Mouse (Mus musculus): Measurements from ENCODE around the gene Nrf1.

Gene Nrf1

DNA sequence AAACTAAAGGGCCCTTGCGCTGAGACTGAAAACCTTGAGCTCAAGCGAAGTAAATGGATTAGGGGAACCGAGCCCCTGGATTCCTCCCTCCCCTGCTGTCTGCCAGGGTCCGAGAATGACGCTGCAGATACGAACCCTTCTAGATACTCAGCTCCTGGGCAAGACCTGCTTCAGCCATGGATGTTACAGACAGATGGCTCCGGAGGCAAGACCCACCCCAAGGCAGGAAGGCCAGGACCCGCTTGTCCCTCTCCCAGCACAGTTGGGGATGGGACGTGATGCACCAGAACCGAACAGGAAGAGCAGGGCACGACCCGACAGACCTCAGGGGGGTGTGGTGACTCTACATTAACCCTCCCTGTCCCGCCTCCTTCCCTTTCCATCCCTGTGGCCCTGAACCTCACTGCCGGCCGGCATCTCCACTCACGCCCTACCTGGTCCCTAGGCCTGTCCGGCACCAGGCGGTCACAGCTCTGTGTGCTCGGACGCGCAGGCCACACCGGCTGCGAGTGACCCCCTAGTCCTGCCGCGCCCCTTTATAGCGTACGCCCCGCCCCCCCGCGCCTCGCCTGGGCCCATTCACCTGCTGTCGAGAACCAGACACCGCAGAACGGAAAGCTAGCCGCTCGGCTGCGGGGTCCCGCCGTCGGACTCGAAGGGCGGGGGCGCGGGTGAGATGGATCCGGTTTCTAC, 127.6 kb downstream of the Nrf1 start:
- DNase-seq (ENCODE audit: low spot score in 2 of 2), result no peak

DNA sequence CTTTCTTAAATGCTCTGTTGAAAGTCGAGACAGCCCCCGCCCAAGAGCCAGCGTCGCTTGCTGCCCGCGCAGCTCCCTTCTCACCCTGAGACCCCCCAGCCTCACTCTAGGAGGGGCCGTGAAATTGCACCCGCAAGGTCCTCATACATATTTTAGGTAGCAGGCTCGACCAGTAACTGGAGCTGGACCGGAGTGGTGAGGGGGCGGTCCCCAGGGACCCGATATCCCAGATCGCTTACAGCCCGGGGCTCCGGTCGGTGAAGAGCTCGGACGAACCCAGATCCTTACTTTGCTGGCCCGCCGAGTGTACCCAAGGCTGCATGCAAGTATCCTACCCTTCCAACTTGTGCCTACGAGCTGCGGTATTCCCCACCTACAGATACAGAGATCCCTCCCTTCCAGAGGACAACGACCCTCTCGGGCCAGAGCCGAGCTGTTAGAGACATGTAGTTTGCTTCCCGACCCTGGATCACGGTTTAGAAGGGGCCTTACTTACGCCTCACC, 128.2 kb downstream of the Nrf1 start:
- no peak for DNase-seq (ENCODE audit: low spot score in 2 of 2)

DNA sequence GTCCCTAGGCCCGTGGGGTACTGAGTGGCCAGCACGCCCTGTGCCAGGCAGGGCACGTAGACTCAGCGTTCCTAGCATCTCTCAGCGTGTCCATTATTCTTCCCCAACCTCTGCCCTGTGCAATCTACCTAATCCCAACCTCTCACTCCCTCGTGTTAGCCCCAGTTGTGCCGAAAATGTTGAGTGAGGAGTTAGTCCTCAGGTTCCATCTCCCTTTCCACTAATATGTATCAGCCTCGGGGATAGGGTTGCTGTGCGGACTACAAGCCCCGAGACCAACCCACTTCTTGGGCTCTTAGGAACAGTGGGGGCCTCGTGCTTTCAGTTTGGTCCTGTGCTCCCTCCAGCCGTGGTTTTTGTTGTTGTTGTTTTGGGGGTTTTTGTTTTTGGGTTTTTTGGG, 128.7 kb downstream of the Nrf1 start:
- no peak for DNase-seq (ENCODE audit: low spot score in 2 of 2)

DNA sequence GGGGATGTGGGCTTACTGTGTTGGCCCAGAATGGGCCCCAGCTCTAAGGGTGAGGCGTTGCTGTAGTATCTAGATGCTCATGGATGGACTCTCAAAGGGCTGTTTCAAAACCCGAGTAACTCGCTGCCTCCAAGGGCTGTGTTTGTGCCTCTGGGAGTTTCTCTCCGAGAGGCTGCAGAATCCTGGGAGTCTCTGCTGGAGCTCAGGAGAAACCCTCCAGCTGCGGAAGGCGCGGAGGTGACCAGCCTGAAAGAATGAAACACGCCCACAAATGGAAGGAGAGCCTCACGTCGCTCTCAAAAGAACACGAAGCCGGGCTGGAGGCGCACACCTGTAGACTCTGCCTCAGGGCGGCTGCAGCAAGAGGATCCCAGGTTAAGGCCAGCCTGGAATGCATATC, 129.5 kb downstream of the Nrf1 start:
- no peak for DNase-seq (ENCODE audit: low spot score in 2 of 2)

DNA sequence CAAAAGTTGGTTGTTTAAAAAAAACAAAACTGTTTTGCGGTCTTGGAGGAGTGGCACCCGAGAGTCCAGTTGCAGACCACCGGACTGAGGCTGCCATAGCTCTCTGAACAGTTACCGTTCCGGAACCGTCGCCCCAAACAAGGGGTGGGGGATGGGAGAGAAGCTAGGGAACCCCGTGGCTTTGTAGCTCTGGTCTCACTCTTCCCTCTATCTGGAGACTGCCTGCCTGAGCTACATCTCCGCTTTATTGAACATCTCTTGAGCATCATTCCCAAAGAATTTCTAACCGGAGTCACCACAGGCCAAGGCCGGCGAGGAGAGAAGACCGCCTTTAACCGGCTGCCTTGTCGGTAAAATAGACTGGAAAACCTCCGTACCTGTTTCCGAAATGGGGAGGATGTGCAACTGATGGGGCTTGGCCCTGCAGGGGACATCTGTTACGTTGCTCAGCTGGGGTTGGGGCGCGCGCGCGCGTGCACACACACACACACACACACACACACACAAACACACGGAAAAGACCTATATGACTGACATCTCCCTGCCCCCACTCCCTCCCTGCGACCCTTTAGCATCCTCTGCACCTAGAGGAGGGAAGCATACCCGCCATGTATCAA, 130.3 kb downstream of the Nrf1 start:
- no peak for DNase-seq (ENCODE audit: low spot score in 2 of 2)

DNA sequence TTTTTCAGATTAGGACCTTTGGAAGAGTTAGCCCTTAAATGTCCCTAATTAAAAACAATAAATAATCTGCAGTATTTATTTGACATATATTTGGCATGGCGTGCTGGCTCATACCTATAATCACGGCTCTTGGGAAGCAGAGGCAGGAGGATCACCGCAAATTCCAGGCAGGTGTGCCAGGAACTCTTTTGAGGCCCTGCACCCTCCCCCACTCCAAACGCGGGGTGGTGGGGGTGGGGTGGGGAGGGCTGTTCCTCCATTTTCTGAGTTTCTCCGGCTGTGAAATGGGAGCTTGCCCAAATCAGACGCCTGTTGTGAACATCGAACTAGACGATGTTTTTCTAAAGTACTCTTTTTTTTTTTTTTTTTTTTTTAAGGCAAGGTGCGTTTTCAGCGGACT, 131.3 kb downstream of the Nrf1 start:
- DNase-seq (ENCODE audit: low spot score in 2 of 2), result no peak

DNA sequence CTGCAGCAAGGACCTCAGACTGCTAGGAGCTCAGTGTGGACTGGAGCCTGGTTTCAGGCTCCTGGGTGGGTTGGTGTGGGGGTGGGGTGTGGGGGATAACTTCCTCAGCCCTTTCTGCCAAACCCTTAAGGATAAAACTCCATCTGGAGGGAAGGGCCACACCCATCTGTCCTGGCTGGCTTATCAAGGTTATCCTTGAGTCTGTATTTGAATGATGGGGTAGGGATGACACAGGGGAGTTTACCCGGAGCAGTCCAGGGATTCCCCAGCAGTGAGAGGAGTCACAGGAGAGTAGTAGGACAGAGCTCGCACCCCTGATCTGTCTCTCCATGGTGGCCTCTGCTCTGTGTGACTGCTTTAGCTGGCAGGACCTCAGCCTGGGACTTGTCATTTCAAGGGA, 132.5 kb downstream of the Nrf1 start:
- DNase-seq (ENCODE audit: low spot score in 2 of 2), result no peak

DNA sequence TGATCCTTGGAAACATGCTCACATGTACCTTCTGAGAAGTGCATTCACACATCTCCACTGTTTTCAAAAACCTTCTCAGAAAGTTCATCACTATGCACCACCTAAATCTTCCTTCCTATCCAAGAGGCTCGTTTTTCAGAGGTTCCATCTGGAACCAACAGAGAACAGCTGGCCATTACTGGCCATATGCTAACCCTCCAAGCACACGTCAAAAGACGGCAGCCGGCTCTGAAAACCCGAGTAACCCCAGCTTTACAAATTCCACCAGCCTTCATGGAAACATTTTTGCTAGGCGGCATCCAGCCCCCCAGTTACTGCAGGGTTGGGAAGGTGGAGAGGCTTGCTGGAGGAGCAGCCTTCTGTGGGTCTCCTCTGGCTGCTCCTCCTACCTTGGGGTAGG, 134.2 kb downstream of the Nrf1 start:
- DNase-seq (ENCODE audit: low spot score in 2 of 2), result no peak

DNA sequence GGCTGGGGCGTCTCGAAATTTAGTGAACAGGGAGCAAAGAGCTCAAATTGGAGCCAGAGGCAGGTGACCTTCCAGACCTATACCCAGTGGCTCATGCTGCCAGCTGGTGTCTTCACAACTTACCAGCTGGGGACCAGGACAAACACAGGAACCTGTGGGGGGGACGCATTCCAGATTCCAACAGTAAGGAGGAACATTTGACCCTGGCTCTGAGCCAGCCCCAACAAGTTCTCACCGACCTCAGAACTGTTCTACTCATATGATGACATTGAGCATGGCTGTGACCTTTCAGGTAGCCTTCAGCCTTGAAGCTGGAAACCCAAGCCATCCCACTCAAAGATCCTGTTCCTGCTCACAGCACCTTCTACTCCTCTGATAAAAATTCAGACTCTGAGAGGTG, 135.8 kb downstream of the Nrf1 start:
- no peak for DNase-seq (ENCODE audit: low spot score in 2 of 2)

DNA sequence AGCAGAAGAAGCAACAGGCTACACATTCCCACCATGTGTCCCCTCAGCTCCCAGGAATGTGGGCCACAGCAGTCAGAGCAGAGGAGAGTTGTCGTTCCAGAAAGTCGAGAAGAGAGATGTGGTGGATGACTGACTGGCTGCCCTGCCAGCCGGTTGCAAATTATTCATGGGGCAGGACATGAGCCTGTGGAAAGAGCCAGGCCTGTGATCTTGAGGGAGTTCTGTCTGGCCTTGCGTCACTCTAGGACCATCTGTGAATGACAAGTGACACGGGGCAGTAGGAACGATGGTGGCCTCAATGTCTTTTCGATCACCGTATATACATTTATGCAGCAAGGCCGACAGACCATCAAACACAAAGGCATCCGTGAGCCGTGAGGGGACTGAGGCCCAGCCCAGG, 147.9 kb downstream of the Nrf1 start:
- DNase-seq (ENCODE audit: low spot score in 2 of 2), result no peak

DNA sequence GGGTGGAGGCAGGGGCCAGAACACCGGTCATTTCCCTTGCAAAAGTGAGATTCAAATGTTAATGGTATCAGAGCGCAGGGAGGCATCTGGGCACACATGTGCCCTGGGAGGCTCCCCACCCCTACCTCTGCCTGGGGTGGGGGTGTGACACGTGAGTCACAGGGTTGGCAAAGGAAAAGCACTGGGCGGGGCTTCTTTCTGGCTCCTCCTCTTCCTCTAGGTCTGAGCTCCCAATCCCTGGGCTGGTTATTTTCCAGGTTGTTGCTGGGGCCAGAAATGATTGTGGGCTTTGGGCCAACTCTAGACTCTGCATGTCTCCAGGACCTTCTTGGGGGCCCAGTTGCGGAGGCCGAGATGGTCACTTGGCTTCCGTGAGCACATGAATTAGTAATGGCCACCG, 148.4 kb downstream of the Nrf1 start:
- DNase-seq (ENCODE audit: low spot score in 2 of 2), result no peak
